Mouse (Mus musculus): ENCODE data around the gene Aanat. TPM values are rescaled to one million over a fixed set of nuclear protein-coding genes. Genes with fewer than 3 reads are reported as not detected.
A peak's percentile ranks its signal among the peaks of the same experiment; 100 is the strongest.

The Aanat gene
- total RNA-seq, 2 experiments from 2014 or later, result not detected

DNA sequence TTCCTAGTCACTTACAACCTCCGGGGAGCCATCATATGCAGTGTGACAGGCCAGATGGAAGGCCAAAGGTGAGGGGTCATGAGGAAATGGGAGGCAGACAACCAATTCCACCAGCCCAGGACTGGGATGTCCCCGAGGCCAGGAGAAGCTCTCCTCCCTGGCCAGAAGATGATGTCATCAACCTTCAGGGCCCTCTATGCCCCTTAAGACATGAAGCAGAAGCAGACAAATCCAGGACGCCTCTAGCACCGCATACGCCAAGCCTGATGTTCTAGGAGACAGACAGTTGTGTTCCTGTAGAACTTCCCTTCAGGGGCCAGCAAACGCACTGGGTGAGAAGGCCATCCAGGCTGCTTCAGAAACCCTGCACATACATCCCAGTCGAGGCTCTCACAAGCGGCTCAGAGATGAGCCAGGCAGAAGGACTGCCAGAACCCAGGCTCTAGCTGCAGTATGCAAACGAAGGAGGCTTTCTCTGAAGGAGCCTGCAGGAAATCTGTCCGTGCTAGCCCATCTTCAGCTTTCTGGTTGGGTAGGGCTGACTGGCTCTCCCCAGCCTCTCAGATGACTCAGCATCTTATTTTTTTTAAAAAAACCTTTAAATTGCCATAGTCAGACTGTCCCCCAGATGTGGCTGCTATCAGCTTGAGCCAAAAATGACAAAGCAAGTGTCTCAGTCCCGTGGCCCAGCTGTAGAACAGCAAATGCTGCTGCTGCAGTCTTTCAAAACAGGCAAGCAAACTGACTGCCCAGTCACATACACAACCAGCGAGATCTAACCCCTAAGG is 13.3 kb upstream of the Aanat start:
- ATAC-seq (replicated peaks; ENCODE audit: poor library complexity), result peak; percentile 72

DNA sequence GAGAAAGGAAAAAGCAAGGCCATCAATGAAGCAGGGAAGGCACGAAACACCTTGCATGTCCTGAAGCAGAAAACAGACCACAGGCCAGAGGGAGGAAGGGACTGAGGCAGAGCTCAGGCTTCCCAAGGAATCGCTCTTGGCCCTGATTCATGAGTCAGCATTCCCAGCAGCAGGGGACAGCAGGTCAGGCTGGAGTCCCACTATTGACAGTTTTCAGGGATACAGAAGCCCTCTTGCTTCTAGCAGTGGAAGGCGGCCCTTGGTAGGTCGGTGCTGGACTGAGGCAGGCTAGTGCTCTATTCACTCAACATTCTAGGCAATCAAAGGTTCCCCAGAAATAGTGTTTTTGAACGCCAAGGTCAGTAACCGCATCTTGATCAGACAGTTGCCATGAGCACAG is 11.7 kb upstream of the Aanat start:
- ATAC-seq (replicated peaks; ENCODE audit: poor library complexity), result no peak

DNA sequence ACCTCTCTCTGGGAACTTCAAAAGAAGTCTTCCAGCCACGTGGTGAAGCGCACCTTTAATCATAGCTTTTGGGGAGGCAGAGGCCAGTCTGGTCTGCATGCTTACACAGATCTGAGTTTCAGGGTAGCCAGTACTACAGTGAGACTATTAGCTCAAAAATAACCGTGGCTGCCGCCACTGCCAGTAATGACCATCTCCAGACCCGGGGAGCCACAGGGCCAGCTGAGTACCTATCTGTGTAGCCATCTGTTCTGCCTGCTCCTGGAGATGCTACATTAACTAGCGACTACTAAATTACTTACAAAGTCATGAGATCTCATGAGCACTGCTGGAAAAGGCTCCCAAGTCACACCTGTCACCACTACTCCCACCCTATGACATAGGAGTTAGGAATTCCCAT is 11.2 kb upstream of the Aanat start:
- no peak for ATAC-seq (replicated peaks; ENCODE audit: poor library complexity)

DNA sequence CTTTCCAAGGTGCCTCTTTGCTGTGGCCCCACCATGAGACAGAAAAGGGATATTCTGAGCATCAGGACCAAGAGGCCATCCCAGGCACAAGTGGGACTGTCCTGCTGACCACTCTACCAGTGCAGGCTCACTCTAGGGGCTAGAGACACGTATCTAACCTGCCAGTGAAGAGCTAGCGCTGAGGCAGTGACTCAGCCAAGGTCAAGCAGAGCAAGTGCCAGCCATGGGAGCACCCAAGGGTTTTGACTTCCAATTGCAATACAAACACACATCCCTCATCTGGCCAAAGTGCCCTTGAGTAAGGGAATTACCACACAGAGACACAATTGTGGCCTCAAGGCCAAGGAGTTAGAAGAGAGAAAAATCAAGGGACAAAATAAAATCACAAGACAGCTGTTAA is 10.8 kb upstream of the Aanat start:
- no peak for ATAC-seq (replicated peaks; ENCODE audit: poor library complexity)

DNA sequence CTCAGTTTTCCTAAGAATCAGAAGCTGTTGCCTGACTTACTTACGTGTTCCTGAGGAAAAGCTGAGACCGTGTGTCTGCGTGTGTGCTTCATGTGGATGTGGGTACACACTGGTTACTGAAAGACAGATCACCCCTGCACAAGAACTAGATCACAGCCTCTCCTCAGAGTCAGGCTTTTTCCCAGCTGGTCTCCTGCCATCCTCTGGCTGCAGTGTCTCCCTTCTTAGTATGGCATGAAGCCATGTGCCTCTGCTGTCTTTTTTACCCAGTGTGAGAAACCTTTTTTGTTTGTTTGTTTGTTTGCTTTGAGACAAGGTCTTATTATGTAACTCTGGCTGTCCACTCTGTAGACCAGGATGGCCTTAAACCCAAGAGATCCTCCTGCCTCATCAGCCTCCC is 7.0 kb upstream of the Aanat start:
- ATAC-seq (replicated peaks; ENCODE audit: poor library complexity), result no peak

DNA sequence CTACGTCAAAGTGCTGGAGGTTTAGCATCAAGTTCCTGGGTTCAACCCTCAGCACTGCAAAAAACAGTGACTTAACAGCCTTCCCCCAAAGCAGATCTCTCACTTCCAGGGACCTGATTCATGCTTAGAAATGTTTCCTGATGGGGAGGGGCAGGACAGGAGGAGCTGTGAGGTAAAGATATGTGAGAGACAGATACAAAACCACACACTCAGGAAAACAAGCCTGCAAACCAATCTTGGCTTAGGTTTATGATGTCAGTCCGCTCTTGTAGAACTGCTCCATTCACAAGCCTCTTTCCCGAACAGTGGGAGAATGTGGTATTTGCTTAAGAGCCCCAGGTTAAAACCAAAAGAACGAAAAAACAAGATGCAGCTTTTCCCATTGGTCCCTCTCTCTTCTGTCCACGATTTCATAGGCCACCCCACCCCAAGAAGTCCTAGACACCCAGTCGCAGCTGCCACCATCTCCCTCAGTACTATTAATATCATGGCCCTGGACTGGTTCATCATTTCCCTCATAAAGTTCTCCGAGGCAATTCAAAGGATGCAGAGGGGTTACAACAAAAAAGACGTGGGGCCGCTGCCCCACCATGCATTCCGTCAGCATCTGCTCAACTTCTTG is 6.1 kb upstream of the Aanat start:
- ATAC-seq (replicated peaks; ENCODE audit: poor library complexity), result peak; percentile 74

DNA sequence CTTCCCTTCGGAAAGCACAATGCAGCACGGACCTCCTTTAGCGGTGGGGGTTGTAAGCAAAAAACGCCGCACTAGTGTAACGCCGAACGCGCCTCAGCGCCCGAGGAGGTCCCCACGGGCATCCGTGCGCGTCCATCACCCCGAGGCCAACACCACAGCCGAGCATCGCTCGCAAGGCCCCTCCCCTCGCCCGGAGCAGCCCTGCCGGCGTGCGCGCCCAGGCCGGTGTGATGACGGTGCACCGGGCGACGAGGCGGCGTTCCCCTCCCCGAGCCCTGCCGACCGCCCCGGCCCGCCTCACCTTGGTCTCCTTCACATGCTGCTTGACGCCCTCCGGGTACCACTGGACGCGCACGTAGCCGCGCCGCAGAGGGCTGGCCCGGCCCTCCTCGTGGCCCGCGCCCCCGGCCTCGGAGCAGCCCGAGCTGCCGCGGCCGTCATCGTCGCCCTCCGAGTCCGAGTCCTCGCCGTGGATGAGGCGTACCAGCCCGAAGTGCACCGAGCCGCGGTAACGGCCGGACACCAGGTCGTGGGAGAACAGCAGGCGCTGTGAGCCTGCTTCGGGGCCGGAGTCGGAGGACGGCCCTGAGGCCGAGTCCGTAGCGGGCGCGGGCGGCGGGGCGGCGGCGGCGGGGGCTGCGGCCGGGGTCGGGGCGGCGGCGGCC is 5.4 kb upstream of the Aanat start:
- ATAC-seq (replicated peaks; ENCODE audit: poor library complexity), result peak; percentile 40

DNA sequence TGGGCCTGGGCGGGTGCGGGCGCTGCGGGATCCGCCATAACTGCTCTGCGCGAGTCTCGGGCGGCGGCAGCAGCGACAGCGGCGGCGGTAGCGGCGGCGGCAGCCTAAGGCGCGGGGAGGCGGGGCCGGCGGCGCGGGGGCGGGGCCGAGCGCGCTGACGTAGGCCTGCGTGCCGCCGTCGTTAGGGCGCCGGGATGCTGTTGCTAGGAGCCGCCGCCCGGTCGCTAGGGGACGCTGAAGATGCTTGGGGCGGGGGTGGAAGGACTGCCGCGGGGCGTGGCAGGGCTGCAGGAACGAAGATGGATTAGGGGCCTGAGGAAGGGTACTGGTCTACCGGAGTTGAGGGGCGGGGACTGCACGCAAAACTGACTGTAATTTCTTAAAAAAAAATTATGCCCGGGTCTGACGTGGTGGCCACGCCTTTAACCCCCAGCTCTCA is 4.8 kb upstream of the Aanat start, which contains the start of gene Ube2o:
Ube2o (minus strand) TSS at position 72 of the 439 bp plus-strand sequence.
- ATAC-seq (replicated peaks; ENCODE audit: poor library complexity), result peak; percentile 94

DNA sequence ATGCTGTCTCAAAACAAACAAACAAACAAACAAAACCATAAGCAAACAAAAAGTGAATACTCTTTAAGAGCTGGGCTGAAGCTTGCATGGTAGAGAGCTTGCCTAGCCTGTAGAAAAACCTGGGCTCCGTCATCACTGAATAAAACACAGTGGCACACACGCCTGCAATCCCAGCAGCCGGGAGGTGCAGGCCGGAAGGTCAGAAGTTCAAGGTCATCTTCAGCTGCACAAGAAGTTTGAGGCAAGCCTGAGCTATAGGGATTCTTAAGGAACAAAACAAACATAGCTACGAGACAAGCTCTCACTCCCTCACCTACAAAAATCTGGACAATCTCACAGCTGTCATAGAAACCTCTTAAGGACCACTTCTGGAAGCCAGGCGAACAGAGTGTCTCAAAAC is 550 bp upstream of the Aanat start:
- ATAC-seq (replicated peaks; ENCODE audit: poor library complexity), result no peak

DNA sequence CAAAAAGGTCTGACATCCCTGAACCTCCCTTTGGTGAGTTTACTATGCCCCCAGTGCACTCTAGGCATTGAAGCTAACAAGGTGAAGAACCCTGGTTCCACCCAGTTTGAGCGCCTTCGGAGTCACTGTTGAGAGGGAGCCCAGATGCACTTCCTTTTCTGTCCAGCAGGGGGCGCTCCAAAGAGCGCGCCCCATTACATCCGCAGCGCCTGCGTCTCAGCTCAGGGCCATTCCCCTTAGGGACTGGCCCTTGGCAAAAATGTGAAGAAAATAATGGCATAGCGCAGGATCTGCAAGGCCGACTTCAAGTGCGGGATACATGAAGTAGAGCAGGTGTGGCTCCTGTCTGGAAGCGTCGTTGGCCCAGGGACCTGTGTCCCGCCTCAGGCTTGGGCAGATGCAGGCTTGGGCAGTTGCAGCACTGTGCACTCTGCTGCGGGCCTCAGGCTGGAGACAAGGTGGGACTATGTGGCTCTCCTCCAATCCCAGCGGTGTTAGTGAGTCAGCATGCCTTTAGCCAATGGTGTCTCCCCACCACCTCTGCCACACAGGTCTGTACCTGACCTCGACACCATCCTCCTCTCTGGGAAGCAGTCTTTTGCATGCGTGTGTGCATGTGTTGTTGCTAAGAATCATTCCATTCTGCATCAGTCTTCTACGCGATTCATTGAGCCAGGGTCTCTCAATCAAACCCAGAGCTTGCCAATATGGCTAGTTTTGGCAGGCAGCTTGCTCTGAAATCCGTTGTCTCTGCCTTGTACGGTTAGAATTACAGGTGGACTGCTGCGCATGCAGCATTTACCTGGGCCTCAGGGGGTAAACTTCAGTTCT is 784 bp downstream of the Aanat start:
- ATAC-seq (replicated peaks; ENCODE audit: poor library complexity), result peak; percentile 95

DNA sequence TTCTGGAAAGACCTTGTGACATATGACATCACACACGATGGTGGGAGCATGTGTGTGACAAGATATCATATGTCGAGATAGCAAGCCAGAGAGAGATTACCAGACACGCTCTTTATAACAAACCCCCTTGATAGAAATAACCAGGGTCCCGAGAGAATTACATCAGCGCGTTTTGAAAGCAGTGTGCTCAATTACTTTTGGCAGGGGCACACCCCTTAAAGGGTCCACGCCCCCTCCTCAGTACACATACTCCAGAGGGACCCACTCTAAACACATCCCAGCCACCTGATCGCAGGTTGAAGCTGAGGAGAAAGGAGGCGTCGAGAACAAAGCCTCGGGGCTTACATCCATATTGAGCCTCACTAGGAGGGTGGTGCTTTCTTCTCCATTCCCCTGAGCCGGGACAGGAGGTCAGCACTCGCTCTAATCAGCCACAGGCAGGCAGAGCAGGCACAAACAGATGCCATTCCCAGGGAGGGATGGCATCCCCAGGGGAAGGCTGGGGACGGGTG is 2.8 kb downstream of the Aanat start:
- no peak for ATAC-seq (replicated peaks; ENCODE audit: poor library complexity)

DNA sequence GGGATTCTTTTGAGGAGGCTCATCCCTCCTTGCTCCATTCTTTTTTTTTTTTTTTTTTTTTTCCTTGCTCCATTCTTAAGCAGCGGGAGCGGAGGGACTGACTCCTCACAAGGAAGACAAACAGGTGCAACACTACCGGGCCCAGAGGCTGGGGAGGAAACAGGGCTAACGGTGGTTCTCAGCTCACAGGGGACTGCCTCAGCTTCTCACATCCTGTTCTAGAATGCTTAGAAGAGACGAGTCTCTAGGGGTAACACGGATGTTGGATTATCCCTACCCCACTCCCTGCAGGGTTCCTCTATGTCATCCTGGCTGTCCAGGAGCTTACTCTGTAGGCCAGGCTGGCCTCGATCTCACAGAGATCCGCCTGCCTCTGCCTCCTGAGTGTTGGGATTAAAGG is 3.3 kb downstream of the Aanat start:
- ATAC-seq (replicated peaks; ENCODE audit: poor library complexity), result no peak

DNA sequence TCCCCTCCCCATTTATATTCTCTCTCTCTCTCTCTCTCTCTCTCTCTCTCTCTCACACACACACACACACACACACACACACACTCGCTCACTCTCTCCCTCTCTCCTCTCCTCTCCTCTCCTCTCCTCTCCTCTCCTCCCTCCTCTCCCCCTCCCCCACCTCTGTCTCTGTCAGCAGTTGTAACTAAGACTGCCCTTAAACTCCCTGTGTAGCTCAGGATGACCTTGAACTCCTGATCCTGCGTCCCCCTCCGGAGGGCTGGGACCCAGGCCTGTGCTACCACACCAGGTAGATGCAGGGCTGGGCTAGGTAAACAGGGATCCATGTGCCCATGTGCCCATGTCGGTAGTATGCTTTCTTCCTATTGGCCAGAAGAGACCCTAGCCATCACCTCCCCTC is 5.4 kb downstream of the Aanat start:
- no peak for ATAC-seq (replicated peaks; ENCODE audit: poor library complexity)

DNA sequence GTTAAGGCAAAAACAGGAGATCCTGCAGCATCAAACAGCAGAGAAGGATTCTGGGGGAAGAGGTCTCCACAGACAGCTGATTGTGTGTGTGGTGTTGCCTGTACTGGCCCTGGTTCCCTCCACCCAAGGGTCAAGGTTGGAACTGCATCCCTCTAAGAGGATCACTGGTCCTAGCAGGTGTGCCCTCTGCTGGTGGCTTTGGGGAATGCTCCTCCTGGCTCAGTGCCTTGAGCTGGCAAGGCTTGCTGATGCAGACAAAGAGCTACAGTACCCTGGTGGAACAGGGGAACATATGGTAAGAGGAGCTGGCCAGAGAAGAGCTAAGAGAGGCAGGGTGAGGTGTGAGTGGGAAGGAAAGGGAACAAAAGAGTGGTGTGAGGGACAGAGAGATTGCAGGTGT is 6.2 kb downstream of the Aanat start:
- peak; percentile 98 for ATAC-seq (replicated peaks; ENCODE audit: poor library complexity)

DNA sequence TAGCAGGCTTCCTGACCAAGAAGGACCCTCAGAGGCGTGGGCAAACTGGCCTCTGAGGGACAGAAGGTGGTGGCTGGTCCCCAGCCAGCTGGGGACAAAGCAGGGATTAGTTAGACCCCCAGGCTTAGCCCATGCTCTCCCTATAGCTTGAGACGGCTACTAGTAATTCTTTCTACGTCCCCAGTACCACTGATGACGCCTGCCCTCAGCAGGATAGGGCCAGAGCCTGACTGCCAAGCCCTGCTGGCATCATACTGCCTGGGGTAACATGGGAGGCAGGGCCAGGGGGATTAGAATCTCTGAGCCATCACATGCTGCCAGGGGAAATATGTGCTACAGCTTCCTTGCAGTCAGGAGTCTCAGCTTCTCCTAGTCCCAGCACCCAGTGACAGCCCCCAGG is 7.1 kb downstream of the Aanat start:
- ATAC-seq (replicated peaks; ENCODE audit: poor library complexity), result no peak

DNA sequence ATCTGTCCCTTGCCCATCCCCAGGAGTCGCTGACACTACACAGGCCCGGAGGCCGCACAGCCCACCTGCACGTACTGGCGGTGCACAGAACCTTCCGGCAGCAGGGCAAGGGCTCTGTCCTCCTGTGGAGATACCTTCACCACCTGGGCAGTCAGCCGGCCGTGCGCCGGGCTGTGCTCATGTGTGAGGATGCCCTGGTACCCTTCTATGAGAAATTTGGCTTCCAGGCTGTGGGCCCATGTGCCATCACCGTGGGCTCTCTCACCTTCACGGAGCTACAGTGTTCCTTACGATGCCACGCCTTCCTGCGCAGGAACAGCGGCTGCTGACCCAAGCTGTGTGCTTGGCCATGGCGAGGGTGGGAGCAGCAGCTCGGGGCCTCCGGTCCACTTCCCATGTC is 10.5 kb downstream of the Aanat start:
- no peak for ATAC-seq (replicated peaks; ENCODE audit: poor library complexity)

DNA sequence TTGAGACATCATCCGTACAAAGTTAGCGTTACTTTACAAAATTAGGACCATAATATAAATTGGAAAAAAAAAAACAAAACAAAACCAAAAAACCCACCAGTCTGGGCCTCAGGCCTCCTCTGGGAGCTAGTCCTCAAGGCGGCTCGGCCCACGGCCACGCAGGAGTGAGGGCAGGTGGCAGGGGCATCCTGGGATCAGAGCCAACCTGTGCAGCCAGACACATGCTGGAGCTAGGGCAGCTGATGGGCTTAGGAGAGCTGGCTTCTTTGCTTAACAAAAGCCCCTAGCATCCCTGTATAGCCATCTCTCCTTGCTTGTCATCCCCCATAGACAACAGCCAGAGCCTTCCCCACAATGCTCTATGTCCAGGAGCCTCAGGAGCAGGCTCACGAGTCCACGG is 12.0 kb downstream of the Aanat start:
- no peak for ATAC-seq (replicated peaks; ENCODE audit: poor library complexity)

DNA sequence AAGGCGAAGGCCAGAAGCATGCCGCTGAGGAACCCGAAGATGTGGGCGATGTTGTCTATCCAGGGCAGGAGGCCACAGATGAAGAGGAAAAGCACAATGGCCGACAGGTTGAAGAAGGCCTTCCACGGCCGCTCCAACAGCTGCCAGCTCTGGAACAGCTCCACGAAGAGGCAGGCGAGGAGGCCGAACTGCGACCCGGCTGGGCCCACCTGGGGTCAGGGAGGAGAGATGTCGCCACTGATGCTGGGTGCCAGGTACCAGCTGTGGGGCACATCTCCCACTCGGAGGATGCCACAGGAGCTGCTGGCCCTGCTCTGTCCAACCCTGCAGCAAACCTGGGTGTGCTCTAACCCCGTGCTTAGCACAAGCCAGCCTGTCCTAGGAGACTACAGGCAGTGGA is 13.0 kb downstream of the Aanat start:
- no peak for ATAC-seq (replicated peaks; ENCODE audit: poor library complexity)

DNA sequence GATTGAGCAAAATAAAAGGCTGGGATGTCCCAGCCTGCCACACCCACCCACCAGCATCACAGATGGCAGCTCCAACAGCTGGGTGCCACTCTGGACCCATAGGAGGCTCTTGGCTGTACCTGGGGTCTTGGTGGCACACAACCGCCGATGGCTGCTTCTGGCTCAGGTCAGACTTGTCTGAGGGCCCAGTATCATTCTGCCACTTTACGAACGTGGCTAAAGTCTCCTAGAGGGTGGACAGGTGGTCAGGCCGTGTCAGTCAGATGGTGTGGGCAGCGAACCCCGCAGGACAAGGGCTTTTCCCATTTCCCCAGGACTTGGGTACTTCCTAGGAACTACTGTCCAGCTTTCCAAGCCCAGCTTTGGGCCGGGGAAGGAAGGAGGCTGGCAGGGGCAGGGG is 14.9 kb downstream of the Aanat start:
- no peak for ATAC-seq (replicated peaks; ENCODE audit: poor library complexity)

DNA sequence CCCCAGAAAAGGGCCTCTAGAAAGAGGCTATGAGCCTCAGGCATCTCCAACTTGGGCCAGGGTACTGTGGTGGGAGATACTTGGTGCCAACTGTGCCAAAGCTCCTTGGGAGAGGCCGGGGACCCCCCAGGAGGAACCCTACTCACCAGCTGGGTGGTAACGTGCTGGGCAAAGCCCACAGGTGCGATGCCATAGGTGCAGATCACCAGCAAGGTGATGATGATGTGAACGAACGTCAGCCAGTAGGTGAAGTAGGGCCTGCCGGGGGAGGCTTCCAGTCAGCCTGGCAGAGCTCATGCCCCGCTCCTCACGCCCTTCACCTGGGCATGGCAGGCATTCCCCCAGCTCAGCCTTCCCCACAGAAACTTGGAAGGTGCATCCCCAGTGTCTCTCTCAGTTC is 15.8 kb downstream of the Aanat start:
- no peak for ATAC-seq (replicated peaks; ENCODE audit: poor library complexity)

DNA sequence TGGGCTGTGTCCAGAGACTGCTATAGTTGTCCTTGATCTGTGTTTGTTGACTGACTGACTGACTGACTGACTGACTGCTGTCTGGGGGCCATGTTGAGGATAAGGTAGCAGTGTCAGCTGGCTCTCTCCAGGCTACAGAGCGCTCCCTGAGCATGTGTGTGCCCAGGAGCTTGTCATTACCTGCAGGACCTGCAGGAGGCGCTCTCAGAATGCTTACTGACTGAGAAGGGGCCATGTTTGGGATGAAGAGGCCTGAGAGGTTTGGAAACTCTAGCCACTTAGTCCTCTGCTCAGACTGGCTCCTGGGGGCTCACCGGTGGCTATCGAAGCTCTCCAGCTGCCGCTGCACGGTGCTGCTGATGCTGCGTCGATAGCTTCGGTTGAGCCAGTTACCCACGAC is 17.1 kb downstream of the Aanat start:
- peak; percentile 72 for ATAC-seq (replicated peaks; ENCODE audit: poor library complexity)

Data from megakaryocyte progenitor cell, adult 5-6 weeks (primary cell).